In the genomic region with DNA sequence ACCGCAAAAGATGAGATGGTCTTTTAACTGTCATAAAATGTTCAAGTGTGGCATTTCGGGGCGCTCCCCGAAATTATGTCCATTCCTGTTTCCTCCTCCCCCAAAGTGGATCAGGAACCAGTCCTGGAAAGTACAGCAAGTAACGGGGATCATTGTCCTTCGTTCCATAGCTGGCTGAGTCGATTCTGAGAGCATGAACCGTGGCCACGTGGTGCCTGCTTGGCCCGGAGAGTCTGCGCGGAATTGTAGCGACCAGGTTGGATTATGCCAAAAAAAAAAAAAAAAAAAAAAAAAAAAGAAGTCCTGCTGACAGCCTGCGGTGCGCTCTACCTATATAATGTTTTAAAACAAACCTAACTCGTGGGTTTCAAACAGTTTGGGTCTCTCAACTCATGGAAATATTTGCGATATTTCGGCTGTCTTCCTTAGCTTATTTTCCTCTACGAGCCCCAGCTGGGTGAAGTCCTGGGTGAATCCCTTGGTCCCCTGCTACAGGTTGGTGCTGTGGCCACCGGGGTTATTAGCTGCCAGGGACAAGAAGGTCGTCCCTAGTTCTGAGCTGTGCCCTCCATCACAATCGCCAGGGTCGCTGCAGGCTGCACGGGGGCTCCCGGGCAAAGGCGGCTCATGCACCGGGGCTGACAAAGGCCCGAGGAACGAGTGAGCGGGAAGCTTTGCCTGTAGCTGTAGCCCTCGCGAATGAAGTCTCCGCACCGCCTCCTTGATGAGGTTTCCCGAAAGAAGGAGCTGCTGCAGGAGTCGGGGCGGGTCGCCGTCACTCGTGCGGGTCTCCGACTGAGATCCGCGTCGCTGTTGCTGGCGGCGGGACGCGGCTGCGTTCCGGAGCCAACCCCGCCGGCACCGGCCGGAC, we compare ENCODE assay signal across 7 mouse cellular contexts. TPM values are rescaled to one million over a fixed set of nuclear protein-coding genes. Genes with fewer than 3 reads are reported as not detected.
DNase-seq lines count a peak whose midpoint lies in the region; ATAC-seq and TF ChIP-seq lines count a peak whose summit lies in the region.

No protein-coding gene starts in this region.

- WGBS in kidney, adult 2 months = 28% methylated on average over 55 of the region's 55 CpGs
- WGBS in stomach, postnatal 0 days = 24% methylated on average over 55 of the region's 55 CpGs

- peak overlapping the region; percentile 65 for H3K4me2 ChIP-seq in stomach, postnatal 0 days (replicated peaks; ENCODE audit: low read depth)

- H3K9ac ChIP-seq in stomach, postnatal 0 days (ENCODE audit: low read length) = peak overlapping the region; percentile 64

- no peak for TF ChIP-seq CTCF in kidney, adult 2 months (conservative IDR thresholded peaks at IDR 0.05; ENCODE audit: insufficient read depth, insufficient read length, low read depth, low read length)
- no peak for TF ChIP-seq CTCF in stomach, postnatal 0 days (IDR thresholded peaks at IDR 0.05; ENCODE audit: low read depth)

- no peak for TF ChIP-seq EP300 in stomach, postnatal 0 days (optimal IDR thresholded peaks at IDR 0.05)

- DNase-seq in right cerebral cortex, adult 18-20 months = peak; percentile 1
- no peak for DNase-seq in right cerebral cortex, postnatal 36 days (ENCODE audit: low spot score in 2 of 2)
- DNase-seq in embryo, embryonic 10 days (ENCODE audit: low spot score) = peak; percentile 65
- peak; percentile 10 to 34 for DNase-seq in heart, adult 18-20 months
- DNase-seq in kidney, adult 2 months = peak; percentile 8
- DNase-seq in stomach, postnatal 0 days (ENCODE audit: low spot score) = peak; percentile 20

- no peak overlapping the region for H3K27ac ChIP-seq in kidney, adult 2 months (ENCODE audit: insufficient read depth, low read depth, low read length)
- peak overlapping the region; percentile 78; the same call in 1 of the 2 replicates for H3K27ac ChIP-seq in stomach, postnatal 0 days (replicated peaks)

- H3K36me3 ChIP-seq in kidney, adult 2 months (ENCODE audit: control insufficient read depth, insufficient read depth, low read length) = no peaks in the 10 kb centered on the region
- H3K36me3 ChIP-seq in stomach, postnatal 0 days (ENCODE audit: control insufficient read depth, insufficient read depth, low read length) = no peaks in the 10 kb centered on the region

- H3K27me3 ChIP-seq in kidney, adult 2 months (replicated peaks; ENCODE audit: control insufficient read depth, insufficient read depth, low read length) = no peaks in the 10 kb centered on the region
- no peaks in the 10 kb centered on the region for H3K27me3 ChIP-seq in stomach, postnatal 0 days (ENCODE audit: control insufficient read depth, insufficient read depth, low read length)

- H3K4me1 ChIP-seq in kidney, adult 2 months (ENCODE audit: control insufficient read depth, insufficient read depth, low read length) = no peaks in the 10 kb centered on the region
- H3K4me1 ChIP-seq in stomach, postnatal 0 days (replicated peaks; ENCODE audit: control insufficient read depth, insufficient read depth) = no peaks in the 10 kb centered on the region

- TF ChIP-seq POLR2A in kidney, adult 2 months (IDR thresholded peaks at IDR 0.05; ENCODE audit: low read depth, low read length) = no peak

- peak overlapping the region; percentile 52 for H3K4me3 ChIP-seq in kidney, adult 2 months (ENCODE audit: insufficient read depth, low read depth, low read length)
- H3K4me3 ChIP-seq in stomach, postnatal 0 days (ENCODE audit: low read depth, low read length) = peak overlapping the region; percentile 53

- no peaks in the 10 kb centered on the region for H3K9me3 ChIP-seq in stomach, postnatal 0 days (ENCODE audit: control insufficient read depth, low read length)

- ATAC-seq in megakaryocyte progenitor cell, adult 5-6 weeks (replicated peaks; ENCODE audit: poor library complexity) = peak; percentile 28; the same call in 1 of the 2 replicates
- ATAC-seq in stomach, postnatal 0 days (ENCODE audit: low FRiP score, low TSS enrichment) = peak; percentile 24

RNA-seq across cellular contexts. Expression of a gene that starts 1.1 kb away (rescaled TPM):
- total RNA-seq in heart, adult 18-20 months (2021) = 1 to 10 TPM in 1 of 2 experiments, under 1 TPM in 1; 0.72 to 1.1 TPM
- 0.30 and 0.35 TPM in 2 replicates for polyA plus RNA-seq in kidney, adult 2 months (2012; rRNA removed)
- total RNA-seq in megakaryocyte progenitor cell, adult 5-6 weeks (2015) = 0.94 and 1.1 TPM in 2 replicates
- total RNA-seq in megakaryocyte progenitor cell, adult 5-6 weeks (2017) = 2.2 and 2.5 TPM in 2 replicates
- 6.4 and 7.7 TPM in 2 replicates for polyA plus RNA-seq in stomach, postnatal 0 days (2015; fragmentation: Nextera tagmentation; extraction: Ambion mirVana)

RNA-seq across cellular contexts. Expression of a gene that starts 43.3 kb away (rescaled TPM):
- total RNA-seq in heart, adult 18-20 months (2021) = under 1 TPM; 0.20 to 0.21 TPM
- polyA plus RNA-seq in kidney, adult 2 months (2012; rRNA removed) = 0.56 and 0.77 TPM in 2 replicates
- 0.10 and 0.32 TPM in 2 replicates for total RNA-seq in megakaryocyte progenitor cell, adult 5-6 weeks (2015)
- total RNA-seq in megakaryocyte progenitor cell, adult 5-6 weeks (2017) = 0.14 TPM in 1 of 2 replicates, not detected in the other
- polyA plus RNA-seq in stomach, postnatal 0 days (2015; fragmentation: Nextera tagmentation; extraction: Ambion mirVana) = 1.9 and 2.2 TPM in 2 replicates

Comparison
In these comparisons a context has a peak if more than half of its experiments do, and no peak if none do; other contexts are left out.
1. DNase-seq: peak in right cerebral cortex, adult 18-20 months (single experiment), embryo, embryonic 10 days (single experiment), heart, adult 18-20 months (2 of 2), kidney, adult 2 months (single experiment) and stomach, postnatal 0 days (single experiment); none in right cerebral cortex, postnatal 36 days (0 of 2).